Mouse (Mus musculus) liver, adult (tissue): ENCODE data around the gene Bad.

Experiments
- GATA4 ChIP-seq: IDR thresholded peaks from 2 replicates; pipeline ENCODE4 v1.6.1; 2014; ENCODE audit warnings: mild to moderate bottlenecking, low read length; ENCODE audit not compliant: insufficient replicate concordance

Bad gene

GRCm38 (mm10) chr19:6912205-6912970 is 29.3 kb upstream of the Bad start:
- TF ChIP-seq GATA4 = no peak

- TF ChIP-seq GATA4 = no peak
These were observed 28.6 kb upstream of the Bad start for GRCm38 (mm10) chr19:6913036-6913435.

- TF ChIP-seq GATA4 = no peak
These were observed 27.7 kb upstream of the Bad start for GRCm38 (mm10) chr19:6913991-6914390.

GRCm38 (mm10) chr19:6914540-6914939 is 27.1 kb upstream of the Bad start:
- TF ChIP-seq GATA4 = no peak

- no peak for TF ChIP-seq GATA4
These were observed 26.4 kb upstream of the Bad start for GRCm38 (mm10) chr19:6915276-6915675.

- TF ChIP-seq GATA4 = no peak
These were observed 25.2 kb upstream of the Bad start for GRCm38 (mm10) chr19:6916496-6916895.

GRCm38 (mm10) chr19:6918321-6918720 is 23.3 kb upstream of the Bad start:
- TF ChIP-seq GATA4 = no peak

- no peak for TF ChIP-seq GATA4
These were observed 22.2 kb upstream of the Bad start for GRCm38 (mm10) chr19:6919431-6919830.

GRCm38 (mm10) chr19:6919876-6920740 is 21.6 kb upstream of the Bad start:
- TF ChIP-seq GATA4 = no peak

GRCm38 (mm10) chr19:6920741-6921636 is 20.7 kb upstream of the Bad start:
- TF ChIP-seq GATA4 = no peak

GRCm38 (mm10) chr19:6921647-6922567 is 19.8 kb upstream of the Bad start, which contains the start of gene Esrra:
TSS of gene Esrra (minus strand) at chr19:6921813.
- no peak for TF ChIP-seq GATA4

- no peak for TF ChIP-seq GATA4
These were observed 18.5 kb upstream of the Bad start for GRCm38 (mm10) chr19:6922901-6923735.

GRCm38 (mm10) chr19:6924461-6925306 is 17.0 kb upstream of the Bad start:
- no peak for TF ChIP-seq GATA4

GRCm38 (mm10) chr19:6925307-6925573 is 16.4 kb upstream of the Bad start, which contains the start of gene Catsperz:
TSS of gene Catsperz (minus strand) at chr19:6925380.
- no peak for TF ChIP-seq GATA4
